Mouse (Mus musculus) adrenal gland, postnatal 14 days (tissue): ENCODE measurements around the gene Lmod3. TPM values are rescaled to one million over a fixed set of nuclear protein-coding genes. Genes with fewer than 3 reads are reported as not detected.
A peak's percentile ranks its signal among the peaks of the same experiment; 100 is the strongest.

Source experiments
- DNase-seq: peaks from one replicate; pipeline ENCODE4 v3.0.0; 2021; ENCODE audit warnings: mixed read lengths
- long read RNA-seq, 2 experiments: library from polyadenylated mRNA; stranded (forward); transcript quantifications; one replicate each; pipeline ENCODE4 v2.0.0; 2021
- total RNA-seq: library from RNA; stranded (reverse); gene quantifications from 2 replicates; pipeline ENCODE4 v1.2.3, GENCODE M21; 2021

The Lmod3 gene
- not detected in 2 replicates for total RNA-seq
- long read RNA-seq, experiment 1 = 0 reads
- long read RNA-seq, experiment 2 = 0 reads

GRCm38 (mm10) chr6:97252711-97253221 lies at the start of gene Lmod3:
Gene Lmod3, minus strand, starts transcription at chr6:97252759.
- DNase-seq = no peak

- DNase-seq = no peak
Observed at GRCm38 (mm10) chr6:97302303-97302702, 49.7 kb upstream of the Lmod3 start.

- DNase-seq = no peak
Observed at GRCm38 (mm10) chr6:97300659-97301058, 48.1 kb upstream of the Lmod3 start.

- DNase-seq = no peak
Observed at GRCm38 (mm10) chr6:97300180-97300579, 47.6 kb upstream of the Lmod3 start.

GRCm38 (mm10) chr6:97297151-97297550 lies 44.6 kb upstream of the Lmod3 start:
- no peak for DNase-seq

GRCm38 (mm10) chr6:97295866-97296527 lies 43.4 kb upstream of the Lmod3 start:
- no peak for DNase-seq

- no peak for DNase-seq
Observed at GRCm38 (mm10) chr6:97295416-97295815, 42.9 kb upstream of the Lmod3 start.

- no peak for DNase-seq
Observed at GRCm38 (mm10) chr6:97293667-97294569, 41.4 kb upstream of the Lmod3 start.

GRCm38 (mm10) chr6:97292894-97293293 lies 40.3 kb upstream of the Lmod3 start:
- DNase-seq = no peak

GRCm38 (mm10) chr6:97292096-97292495 lies 39.5 kb upstream of the Lmod3 start:
- DNase-seq = no peak

GRCm38 (mm10) chr6:97291159-97291908 lies 38.8 kb upstream of the Lmod3 start:
- no peak for DNase-seq

- no peak for DNase-seq
Observed at GRCm38 (mm10) chr6:97290687-97291086, 38.1 kb upstream of the Lmod3 start.

GRCm38 (mm10) chr6:97289838-97290237 lies 37.3 kb upstream of the Lmod3 start:
- no peak for DNase-seq

GRCm38 (mm10) chr6:97289316-97289820 lies 36.8 kb upstream of the Lmod3 start:
- DNase-seq = no peak

- DNase-seq = no peak
Observed at GRCm38 (mm10) chr6:97288047-97288855, 35.7 kb upstream of the Lmod3 start.

- no peak for DNase-seq
Observed at GRCm38 (mm10) chr6:97286332-97286731, 33.8 kb upstream of the Lmod3 start.

GRCm38 (mm10) chr6:97283676-97284075 lies 31.1 kb upstream of the Lmod3 start:
- no peak for DNase-seq

- no peak for DNase-seq
Observed at GRCm38 (mm10) chr6:97278878-97279277, 26.3 kb upstream of the Lmod3 start.

GRCm38 (mm10) chr6:97278014-97278787 lies 25.6 kb upstream of the Lmod3 start:
- peak; percentile 81 for DNase-seq

- no peak for DNase-seq
Observed at GRCm38 (mm10) chr6:97276890-97277497, 24.4 kb upstream of the Lmod3 start.
